Mouse (Mus musculus) left cerebral cortex, postnatal 36 days (tissue): Measurements from ENCODE around the gene Anxa6. TPM values are rescaled to one million over a fixed set of nuclear protein-coding genes. Genes with fewer than 3 reads are reported as not detected.

Experiments used
- DNase-seq, 2 experiments: peaks; one replicate each; pipeline ENCODE4 v3.0.0; 2021 to 2022; ENCODE audit warnings: low spot score in 2 of 2, mixed read lengths in 1 of 2
- intact Hi-C: fragments of 180-260 bp; cut with DNase I; formaldehyde crosslinking; loops from one replicate; pipeline ENCODE4 v1.15.1; 2025
- total RNA-seq, 2 experiments: library from RNA; stranded (reverse); gene quantifications; 2 replicates each; pipeline ENCODE4 v1.2.3; 2021

Anxa6 gene
- total RNA-seq, 2 experiments from 2014 or later: 87.1 to 88.9 TPM

GRCm38 (mm10) chr11:55005684-55006083 lies 27.6 kb downstream of the Anxa6 start:
- no peak for DNase-seq
- intact Hi-C loops: no loop called here

DNA sequence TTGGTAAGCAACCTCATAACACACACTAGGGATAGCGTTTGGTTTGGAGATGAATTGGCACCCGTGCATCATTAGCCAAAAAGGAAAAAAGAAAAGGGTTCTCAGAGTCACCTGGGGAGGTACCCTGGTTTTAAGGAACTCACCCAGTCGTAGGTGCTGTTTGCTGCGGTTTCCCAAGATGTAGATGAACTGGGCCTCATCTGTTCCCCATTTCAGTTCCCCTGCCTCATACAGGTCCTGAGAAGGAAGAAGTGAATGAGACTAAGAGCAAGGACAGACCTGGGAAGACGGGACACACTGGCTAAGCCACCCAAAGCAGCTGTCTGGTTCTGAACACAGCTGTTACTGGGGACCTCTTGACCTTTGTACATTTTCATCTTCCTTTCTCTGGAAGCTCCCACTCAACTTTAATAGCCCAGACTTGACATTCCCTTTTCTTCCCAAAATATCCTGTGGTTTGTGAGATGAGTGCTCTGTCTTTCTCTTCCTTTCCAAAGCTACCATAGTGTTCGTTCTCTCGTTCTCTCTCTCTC lies 28.2 kb downstream of the Anxa6 start:
- DNase-seq: no peak
- intact Hi-C loops: no loop called here

DNA sequence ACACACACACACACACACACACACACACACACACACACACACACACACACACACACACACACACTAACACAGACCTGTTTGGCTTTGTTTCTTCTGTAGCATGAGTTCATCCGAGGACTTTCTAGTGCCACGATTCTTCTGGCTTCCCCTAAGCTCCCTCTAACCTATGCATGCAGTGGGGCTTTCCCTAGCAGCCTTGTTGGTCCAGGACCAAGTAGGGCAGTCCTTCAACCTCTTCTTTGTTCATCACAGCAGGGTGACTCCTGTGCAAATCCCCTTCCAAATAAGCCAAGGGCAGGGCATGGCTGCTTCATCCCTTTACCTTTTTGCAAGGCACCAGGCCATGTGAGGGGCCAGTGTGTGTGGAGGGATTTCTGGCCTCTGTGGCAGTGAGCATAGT lies 34.5 kb downstream of the Anxa6 start:
- intact Hi-C loops: loop anchor here (1.0 kb wide), 2 partner anchors 41 to 89 kb away; no protein-coding TSS in a partner anchor
- DNase-seq: no peak

DNA sequence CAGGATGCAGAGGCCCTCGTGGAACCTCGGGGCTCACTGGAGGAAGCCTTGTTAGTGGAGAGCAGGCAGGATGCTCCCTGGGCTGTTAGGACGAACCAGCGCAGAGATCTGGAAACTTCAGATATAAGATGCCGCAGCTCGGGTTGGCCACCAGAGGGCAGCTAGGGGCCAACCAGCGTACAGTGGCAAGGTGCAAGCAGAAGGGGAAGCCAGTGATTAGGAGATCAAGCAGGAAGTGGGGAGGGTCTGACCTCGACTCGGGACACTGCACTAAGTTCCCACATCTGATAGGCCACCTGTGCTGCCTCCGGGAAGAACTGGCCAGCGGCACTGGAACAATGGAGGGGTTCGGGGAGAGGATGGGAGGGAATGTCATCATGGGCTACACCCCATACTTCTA lies 35.0 kb downstream of the Anxa6 start:
- intact Hi-C loops: loop anchor here (1.0 kb wide), 2 partner anchors 41 to 89 kb away; no protein-coding TSS in a partner anchor
- DNase-seq: peak; percentile 50 to 55

DNA sequence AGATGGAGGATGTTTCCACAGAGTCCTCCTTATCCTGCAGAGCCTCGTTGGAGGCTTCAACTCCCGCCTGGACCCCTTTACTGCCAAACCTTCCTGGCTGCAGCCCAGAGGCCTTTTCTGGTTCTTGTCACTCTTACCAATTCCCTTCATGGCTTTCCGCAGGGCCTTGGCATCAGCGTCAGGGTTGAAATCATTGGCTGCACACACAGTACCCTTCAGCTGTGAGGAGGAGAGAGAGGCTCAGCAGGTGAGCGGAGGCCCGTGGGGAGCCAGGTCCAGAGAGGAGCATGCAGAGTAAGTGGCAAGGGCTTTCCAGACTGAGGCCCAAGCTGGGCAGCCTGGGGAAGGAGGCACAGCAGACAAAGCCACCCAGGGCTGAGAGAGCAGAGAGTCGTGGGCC lies 37.1 kb downstream of the Anxa6 start:
- intact Hi-C loops: no loop called here
- DNase-seq: no peak

GRCm38 (mm10) chr11:54989920-54990319 lies 43.3 kb downstream of the Anxa6 start:
- intact Hi-C loops: no loop called here
- DNase-seq: no peak

GRCm38 (mm10) chr11:54988754-54989349 lies 44.4 kb downstream of the Anxa6 start:
- intact Hi-C loops: no loop called here
- no peak for DNase-seq

DNA sequence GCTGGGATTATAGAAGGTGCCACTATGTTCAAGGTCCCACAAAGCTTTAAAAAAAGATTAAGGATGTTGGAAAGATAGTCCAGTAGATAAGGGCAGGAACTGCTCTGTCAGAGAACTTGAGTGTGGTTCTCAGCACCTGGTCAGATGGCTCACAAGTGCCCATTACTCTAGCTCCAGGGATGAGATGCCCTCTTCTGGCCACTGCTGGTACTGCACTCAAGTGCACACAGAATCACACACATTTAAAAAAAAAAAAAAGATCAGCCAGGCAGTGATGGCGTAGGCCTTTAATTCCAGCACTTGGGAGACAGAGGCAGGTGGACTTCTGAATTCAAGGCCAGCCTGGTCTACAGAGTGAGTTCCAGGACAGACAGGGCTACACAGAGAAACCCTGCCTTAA lies 45.3 kb downstream of the Anxa6 start:
- DNase-seq: no peak

GRCm38 (mm10) chr11:54985086-54985485 lies 48.2 kb downstream of the Anxa6 start:
- no peak for DNase-seq
- intact Hi-C loops: loop anchor here (2.0 kb wide), 2 partner anchors 54 to 106 kb away; no protein-coding TSS in a partner anchor

More for the DNA sequence above, 45.3 kb downstream of the Anxa6 start:
- intact Hi-C loops: no loop called here

GRCm38 (mm10) chr11:54984581-54984980 lies 48.7 kb downstream of the Anxa6 start:
- DNase-seq: no peak
- intact Hi-C loops: loop anchor here (2.0 kb wide), 2 partner anchors 54 to 106 kb away; no protein-coding TSS in a partner anchor

- DNase-seq: peak; percentile 65 to 80
- intact Hi-C loops: loop anchor here (2.0 kb wide), 2 partner anchors 53 to 105 kb away; no protein-coding TSS in a partner anchor
These were observed 49.2 kb downstream of the Anxa6 start for GRCm38 (mm10) chr11:54984085-54984484.

- intact Hi-C loops: no loop called here
- DNase-seq: no peak
These were observed 50.7 kb downstream of the Anxa6 start for GRCm38 (mm10) chr11:54982520-54982919.

- DNase-seq: no peak
- intact Hi-C loops: no loop called here
These were observed 51.6 kb downstream of the Anxa6 start for GRCm38 (mm10) chr11:54981630-54982029.

GRCm38 (mm10) chr11:54977385-54977937 lies 55.8 kb downstream of the Anxa6 start:
- no peak for DNase-seq
- intact Hi-C loops: no loop called here

GRCm38 (mm10) chr11:54976351-54976750 lies 56.9 kb downstream of the Anxa6 start:
- no peak for DNase-seq
- intact Hi-C loops: no loop called here

- intact Hi-C loops: no loop called here
- DNase-seq: no peak
These were observed 57.5 kb downstream of the Anxa6 start for GRCm38 (mm10) chr11:54975756-54976155.

DNA sequence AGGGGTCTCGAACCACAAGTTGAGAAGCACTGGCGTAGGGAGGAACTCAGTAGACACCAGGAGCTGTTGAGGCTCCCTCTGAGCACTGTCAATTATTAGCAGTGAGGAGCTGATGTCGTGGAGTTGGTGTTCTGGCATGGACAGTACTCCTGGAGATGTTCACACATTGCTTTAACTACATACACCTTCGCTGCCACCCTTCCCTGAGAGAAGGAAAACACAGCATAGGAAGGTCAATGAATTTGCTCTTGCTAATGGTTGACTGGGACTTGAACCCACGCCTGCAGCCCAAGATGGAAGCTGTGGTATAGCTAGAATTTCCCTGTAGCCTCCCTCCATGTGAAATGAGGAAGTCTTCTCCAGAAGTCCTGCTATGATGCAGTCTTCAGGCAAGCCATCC lies 57.9 kb downstream of the Anxa6 start:
- no peak for DNase-seq
- intact Hi-C loops: no loop called here

DNA sequence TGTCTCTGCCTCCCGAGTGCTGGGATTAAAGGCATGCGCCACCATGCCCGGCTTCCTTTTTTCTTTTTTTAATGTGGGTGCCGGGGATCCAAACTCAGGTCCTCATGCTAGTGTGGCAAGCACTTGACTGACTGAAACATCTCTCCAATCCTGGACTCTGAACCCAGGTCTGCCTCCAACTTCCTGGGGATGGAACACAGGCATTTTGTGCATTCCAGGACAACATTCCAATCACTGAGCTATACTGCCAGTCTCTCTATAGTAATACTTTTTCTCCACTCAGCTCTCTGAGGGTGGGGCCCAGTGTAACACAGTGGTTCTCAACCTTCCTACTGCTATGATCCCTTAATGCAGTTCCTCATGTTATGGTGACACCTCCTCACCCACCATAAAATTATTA lies 58.6 kb downstream of the Anxa6 start:
- no peak for DNase-seq
- intact Hi-C loops: no loop called here

DNA sequence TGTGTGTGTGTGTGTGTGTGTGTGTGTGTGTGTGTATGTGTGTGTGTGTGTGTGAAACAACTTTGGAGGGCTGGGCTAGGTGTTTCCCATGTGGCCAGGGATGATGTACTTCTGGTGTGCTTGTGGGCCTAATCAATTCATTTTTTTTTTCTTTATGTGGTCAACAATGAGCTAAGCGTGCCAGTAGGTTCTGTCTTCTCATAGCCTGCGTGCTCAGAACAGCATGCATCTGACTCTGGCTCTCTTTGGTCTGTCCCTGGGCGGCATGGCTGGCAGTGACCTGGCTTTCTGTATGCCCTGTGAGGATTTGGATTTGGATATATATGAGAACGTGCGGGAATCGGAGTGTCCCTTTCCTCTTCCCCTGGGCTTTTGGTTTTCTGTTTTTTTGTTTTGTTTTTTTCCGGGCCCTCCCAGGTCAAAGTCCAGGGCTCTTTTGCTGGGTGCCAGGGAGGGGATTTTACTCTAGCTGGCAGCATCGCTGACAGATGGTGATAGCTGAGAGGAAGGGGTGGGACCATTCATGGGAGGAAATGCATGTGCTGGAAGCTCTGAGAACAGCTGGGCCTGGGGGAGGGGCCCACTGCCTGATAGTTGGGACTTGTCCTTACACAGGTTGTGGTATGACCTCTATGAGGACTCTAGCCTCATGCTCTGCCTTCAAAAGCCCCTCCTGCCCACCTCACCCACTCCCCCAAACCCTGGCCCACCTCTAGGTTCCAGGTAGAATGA lies 59.6 kb downstream of the Anxa6 start:
- DNase-seq: no peak
- intact Hi-C loops: no loop called here

DNA sequence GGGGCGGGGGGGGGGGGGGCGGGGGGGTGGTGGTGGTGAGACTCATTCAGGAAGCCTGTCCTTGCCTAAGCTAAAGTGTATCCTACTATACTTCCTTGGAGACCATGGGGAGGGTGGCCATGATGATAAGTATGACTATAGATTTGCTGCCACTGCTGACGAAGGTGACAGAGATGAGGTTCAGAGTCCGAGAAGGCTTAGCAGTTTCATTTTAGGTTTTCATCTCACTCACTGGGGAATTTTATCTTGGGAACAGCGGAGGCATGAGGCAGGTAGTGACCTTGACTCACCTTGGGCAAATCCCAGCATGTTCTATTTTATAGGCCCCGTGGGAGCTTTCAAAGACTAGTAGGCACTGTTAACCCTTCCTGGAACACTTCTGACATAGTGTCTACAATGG lies 60.5 kb downstream of the Anxa6 start:
- intact Hi-C loops: no loop called here
- no peak for DNase-seq
